In genomic region chr3:52007602-52008252, GRCm38 (mm10) we compare ENCODE assay signal across 9 mouse cellular contexts.
DNase-seq lines count a peak whose midpoint lies in the region; ATAC-seq and TF ChIP-seq lines count a peak whose summit lies in the region.
"Had no signal": no experiment of that assay in that cellular context is flagged by ENCODE, and none has a peak within 500 bp of the region (broad histone marks: within the 10 kb centered on the region; RNA-seq: fewer than 3 reads in every experiment).

No protein-coding gene starts in this region.

- no peaks in the 10 kb centered on the region for H3K9me3 ChIP-seq in heart, embryonic 13.5 days
- no peaks in the 10 kb centered on the region for H3K9me3 ChIP-seq in kidney, embryonic 15.5 days (replicated peaks)
- H3K9me3 ChIP-seq in stomach, postnatal 0 days (ENCODE audit: control insufficient read depth, low read length) = no peaks in the 10 kb centered on the region
- H3K9me3 ChIP-seq: G1E had no signal

- no peak for TF ChIP-seq CTCF in liver, adult 2 months (IDR thresholded peaks at IDR 0.05; ENCODE audit: low read depth, low read length)
- TF ChIP-seq CTCF in stomach, postnatal 0 days (IDR thresholded peaks at IDR 0.05; ENCODE audit: low read depth) = peak; percentile 51

- no peaks in the 10 kb centered on the region for H3K27me3 ChIP-seq in heart, embryonic 13.5 days (replicated peaks)
- H3K27me3 ChIP-seq in kidney, embryonic 15.5 days = no peaks in the 10 kb centered on the region
- no peaks in the 10 kb centered on the region for H3K27me3 ChIP-seq in liver, adult 2 months (ENCODE audit: control insufficient read depth, insufficient read depth, low read length)
- no peaks in the 10 kb centered on the region for H3K27me3 ChIP-seq in stomach, postnatal 0 days (ENCODE audit: control insufficient read depth, insufficient read depth, low read length)

- no peaks in the 10 kb centered on the region for H3K79me2 ChIP-seq in liver, adult 2 months (ENCODE audit: control insufficient read depth, insufficient read depth, low read length)

- TF ChIP-seq EP300 in stomach, postnatal 0 days (optimal IDR thresholded peaks at IDR 0.05) = no peak

- peak overlapping the region; percentile 79 for H3K9ac ChIP-seq in heart, embryonic 13.5 days
- H3K9ac ChIP-seq in kidney, embryonic 15.5 days = peak overlapping the region; percentile 33
- H3K9ac ChIP-seq in liver, adult 2 months (ENCODE audit: low read depth, low read length) = peak overlapping the region; percentile 54
- H3K9ac ChIP-seq in stomach, postnatal 0 days (ENCODE audit: low read length) = peak overlapping the region; percentile 23; the same call in 1 of the 2 replicates

- peaks cover 35% of the 10 kb centered on the region for H3K4me1 ChIP-seq in heart, embryonic 13.5 days
- peaks cover 26% of the 10 kb centered on the region for H3K4me1 ChIP-seq in kidney, embryonic 15.5 days
- H3K4me1 ChIP-seq in liver, adult 2 months (ENCODE audit: control insufficient read depth, insufficient read depth, low read length) = peaks cover 18% of the 10 kb centered on the region
- H3K4me1 ChIP-seq in stomach, postnatal 0 days (replicated peaks; ENCODE audit: control insufficient read depth, insufficient read depth) = peaks cover 2% of the 10 kb centered on the region; the same call in 1 of the 2 replicates

- peak overlapping the region; percentile 61 for H3K4me3 ChIP-seq in heart, embryonic 13.5 days
- H3K4me3 ChIP-seq in kidney, embryonic 15.5 days (replicated peaks) = peak overlapping the region; percentile 51
- peak overlapping the region; percentile 65 for H3K4me3 ChIP-seq in liver, adult 2 months (ENCODE audit: insufficient read depth, low read depth, low read length)
- peak overlapping the region; percentile 36 for H3K4me3 ChIP-seq in stomach, postnatal 0 days (ENCODE audit: low read depth, low read length)

- peak overlapping the region; percentile 95 for H3K4me2 ChIP-seq in heart, embryonic 13.5 days
- H3K4me2 ChIP-seq in kidney, embryonic 15.5 days = peak overlapping the region; percentile 87
- peak overlapping the region; percentile 67 for H3K4me2 ChIP-seq in stomach, postnatal 0 days (replicated peaks; ENCODE audit: low read depth)

- TF ChIP-seq POLR2A in liver, adult 2 months (IDR thresholded peaks at IDR 0.05; ENCODE audit: extremely low read depth, insufficient read depth, low read length) = no peak

- H3K27ac ChIP-seq in heart, embryonic 13.5 days (replicated peaks) = peak overlapping the region; percentile 36; the same call in 1 of the 2 replicates
- peak overlapping the region; percentile 80 for H3K27ac ChIP-seq in kidney, embryonic 15.5 days
- no peak overlapping the region for H3K27ac ChIP-seq in liver, adult 2 months (replicated peaks; ENCODE audit: insufficient read depth, low read depth, low read length)
- no peak overlapping the region for H3K27ac ChIP-seq in stomach, postnatal 0 days (replicated peaks)

- ATAC-seq in heart, embryonic 13.5 days (ENCODE audit: extremely low read depth, insufficient number of reproducible peaks, low FRiP score, low TSS enrichment) = no peak
- peak; percentile 80 for ATAC-seq in kidney, embryonic 15.5 days (replicated peaks; ENCODE audit: low FRiP score)
- ATAC-seq in stomach, postnatal 0 days (ENCODE audit: low FRiP score, low TSS enrichment) = peak; percentile 59

- no peaks in the 10 kb centered on the region for H3K36me3 ChIP-seq in heart, embryonic 13.5 days
- H3K36me3 ChIP-seq in kidney, embryonic 15.5 days = no peaks in the 10 kb centered on the region
- H3K36me3 ChIP-seq in liver, adult 2 months (ENCODE audit: control insufficient read depth, insufficient read depth, low read length) = no peaks in the 10 kb centered on the region
- H3K36me3 ChIP-seq in stomach, postnatal 0 days (ENCODE audit: control insufficient read depth, insufficient read depth, low read length) = no peaks in the 10 kb centered on the region
- H3K36me3 ChIP-seq: G1E had no signal

- under 1% methylated on average over 20 of the region's 21 CpGs for WGBS in heart, embryonic 13.5 days
- 0% methylated on average over 21 of the region's 21 CpGs for WGBS in kidney, embryonic 15.5 days
- 7% methylated on average over 21 of the region's 21 CpGs for WGBS in liver, adult 2 months
- 2% methylated on average over 18 of the region's 21 CpGs for WGBS in stomach, postnatal 0 days

- DNase-seq in layer of hippocampus, adult 11-12 months (ENCODE audit: low spot score) = peak; percentile 78
- no peak for DNase-seq in layer of hippocampus, adult 9-10 months (ENCODE audit: low spot score)
- peak; percentile 80 for DNase-seq in embryo, embryonic 11.5 days (ENCODE audit: low read depth, low spot score)
- no peak for DNase-seq in liver, adult 2 months (ENCODE audit: extremely low read depth, low read depth, low spot score)
- DNase-seq in natural killer cell, adult 2 months (ENCODE audit: low spot score in 2 of 2) = peak; percentile 35 to 63
- DNase-seq in stomach, postnatal 0 days (ENCODE audit: low spot score) = peak; percentile 58

Comparison
In these comparisons a context has a peak if more than half of its experiments do, and no peak if none do; other contexts are left out.
1. DNase-seq: peak in layer of hippocampus, adult 11-12 months (single experiment), embryo, embryonic 11.5 days (single experiment), natural killer cell, adult 2 months (2 of 2) and stomach, postnatal 0 days (single experiment); none in layer of hippocampus, adult 9-10 months (single experiment) and liver, adult 2 months (single experiment).
2. H3K27ac ChIP-seq: peak in heart, embryonic 13.5 days (single experiment) and kidney, embryonic 15.5 days (single experiment); none in liver, adult 2 months (single experiment) and stomach, postnatal 0 days (single experiment).
3. H3K9ac ChIP-seq: peak in every context shown above with its lines; median percentile 79 in heart, embryonic 13.5 days; 54 in liver, adult 2 months; 33 in kidney, embryonic 15.5 days; 23 in stomach, postnatal 0 days.
4. Peak in every context shown above with its lines, with median percentiles within 50 percentile points of each other: H3K4me2 ChIP-seq and H3K4me3 ChIP-seq.